Mouse (Mus musculus) gastrocnemius, adult 2 months (tissue): ENCODE results near the gene Pus7l. TPM values are rescaled to one million over a fixed set of nuclear protein-coding genes. Genes with fewer than 3 reads are reported as not detected.

Experiments
- DNase-seq: peaks from one replicate; pipeline ENCODE4 v3.0.0; 2022
- H3K27ac ChIP-seq: fragments of 200-600 bp; 2 replicates; pipeline ENCODE4 v1.8.1; 2022; ENCODE audit warnings: mild to moderate bottlenecking
- H3K4me3 ChIP-seq: fragments of 200-600 bp; 2 replicates; pipeline ENCODE4 v1.8.1; 2022; ENCODE audit warnings: mild to moderate bottlenecking, moderate library complexity
- CTCF ChIP-seq: fragments of 200-600 bp; IDR thresholded peaks from 2 replicates; pipeline ENCODE4 v1.8.1; 2022; ENCODE audit warnings: antibody characterized with exemption, mild to moderate bottlenecking, moderate library complexity
- intact Hi-C: fragments of 180-260 bp; cut with DNase I; formaldehyde crosslinking; loops from one replicate; pipeline ENCODE4 v1.15.1; 2025
- total RNA-seq, 2 experiments: library from RNA; stranded (reverse); gene quantifications; 2 replicates each; pipeline ENCODE4 v1.2.3; 2021

Gene Pus7l
- total RNA-seq, 2 experiments from 2014 or later: 1.5 TPM

- H3K27ac ChIP-seq: no peak overlapping the region
- intact Hi-C loops: no loop called here
- no peak for TF ChIP-seq CTCF
- no peak for DNase-seq
- H3K4me3 ChIP-seq: no peak overlapping the region
Measured at GRCm38 (mm10) chr15:94568496-94569182, 25.3 kb upstream of the Pus7l start.

GRCm38 (mm10) chr15:94565854-94566253, 22.5 kb upstream of the Pus7l start:
- DNase-seq: no peak
- intact Hi-C loops: no loop called here
- no peak overlapping the region for H3K27ac ChIP-seq
- TF ChIP-seq CTCF: no peak
- no peak overlapping the region for H3K4me3 ChIP-seq

- no peak for TF ChIP-seq CTCF
- no peak for DNase-seq
- intact Hi-C loops: no loop called here
- no peak overlapping the region for H3K4me3 ChIP-seq
- H3K27ac ChIP-seq: no peak overlapping the region
Measured at GRCm38 (mm10) chr15:94564909-94565308, 21.6 kb upstream of the Pus7l start.

GRCm38 (mm10) chr15:94558895-94559656, 15.7 kb upstream of the Pus7l start:
- no peak overlapping the region for H3K4me3 ChIP-seq
- no peak for TF ChIP-seq CTCF
- no peak for DNase-seq
- intact Hi-C loops: loop anchor here (2.0 to 10.0 kb wide), 2 partner anchors 42 to 1016 kb away; no protein-coding TSS in a partner anchor
- no peak overlapping the region for H3K27ac ChIP-seq

GRCm38 (mm10) chr15:94557442-94557841, 14.1 kb upstream of the Pus7l start:
- Histone ChIP-seq H3K4me3 (no peak overlapping the region), H3K27ac (no peak overlapping the region)
- TF ChIP-seq CTCF: peak; percentile 99
- intact Hi-C loops: loop anchor here (1.0 to 10.0 kb wide), 2 partner anchors 104 to 1017 kb away; no protein-coding TSS in a partner anchor
- peak; percentile 83 for DNase-seq

GRCm38 (mm10) chr15:94553536-94553935, 10.2 kb upstream of the Pus7l start:
- intact Hi-C loops: loop anchor here (10.0 kb wide), 1 partner anchor 1021 kb away; no protein-coding TSS in a partner anchor
- no peak for TF ChIP-seq CTCF
- no peak overlapping the region for H3K4me3 ChIP-seq
- no peak overlapping the region for H3K27ac ChIP-seq
- DNase-seq: no peak

GRCm38 (mm10) chr15:94544844-94545243, 1.5 kb upstream of the Pus7l start:
- intact Hi-C loops: no loop called here
- Histone ChIP-seq H3K4me3 (no peak overlapping the region), H3K27ac (no peak overlapping the region)
- no peak for TF ChIP-seq CTCF
- no peak for DNase-seq

GRCm38 (mm10) chr15:94544052-94544636, 797 bp upstream of the Pus7l start:
- no peak for DNase-seq
- Histone ChIP-seq H3K27ac (peak overlapping the region; percentile 90), H3K4me3 (peak overlapping the region; percentile 92)
- intact Hi-C loops: no loop called here
- no peak for TF ChIP-seq CTCF

- intact Hi-C loops: no loop called here
- DNase-seq: no peak
- no peak for TF ChIP-seq CTCF
- Histone ChIP-seq H3K4me3 (peak overlapping the region; percentile 92), H3K27ac (peak overlapping the region; percentile 90)
Measured at GRCm38 (mm10) chr15:94542567-94543408, 559 bp downstream of the Pus7l start.

- Histone ChIP-seq H3K4me3 (no peak overlapping the region), H3K27ac (no peak overlapping the region)
- intact Hi-C loops: no loop called here
- TF ChIP-seq CTCF: no peak
- DNase-seq: no peak
Measured at GRCm38 (mm10) chr15:94539296-94539695, 4.1 kb downstream of the Pus7l start.

- no peak overlapping the region for H3K4me3 ChIP-seq
- intact Hi-C loops: no loop called here
- no peak for TF ChIP-seq CTCF
Measured at GRCm38 (mm10) chr15:94535521-94535920, 7.8 kb downstream of the Pus7l start.

GRCm38 (mm10) chr15:94532956-94533355, 10.4 kb downstream of the Pus7l start:
- intact Hi-C loops: no loop called here
- Histone ChIP-seq H3K27ac (no peak overlapping the region), H3K4me3 (no peak overlapping the region)
- no peak for DNase-seq
- TF ChIP-seq CTCF: no peak

More at GRCm38 (mm10) chr15:94535521-94535920, 7.8 kb downstream of the Pus7l start:
- DNase-seq: no peak
- no peak overlapping the region for H3K27ac ChIP-seq
